Comparison of ENCODE assay signal across 7 mouse cellular contexts in genomic region chr7:27486770-27487697, GRCm38 (mm10). TPM values are rescaled to one million over a fixed set of nuclear protein-coding genes. Genes with fewer than 3 reads are reported as not detected.
DNase-seq lines count a peak whose midpoint lies in the region; ATAC-seq lines count a peak whose summit lies in the region.

Gene Sertad1 (plus strand): TSS chr7:27486910.

- H3K9me3 ChIP-seq in embryonic facial prominence, embryonic 10.5 days = no peaks in the 10 kb centered on the region
- H3K9me3 ChIP-seq in limb, embryonic 10.5 days (replicated peaks) = no peaks in the 10 kb centered on the region
- H3K9me3 ChIP-seq in midbrain, embryonic 13.5 days = no peaks in the 10 kb centered on the region

- H3K4me3 ChIP-seq in embryonic facial prominence, embryonic 10.5 days = peak within 1 kb of the TSS; percentile 85
- H3K4me3 ChIP-seq in limb, embryonic 10.5 days = peak within 1 kb of the TSS; percentile 82
- peak within 1 kb of the TSS; percentile 69 for H3K4me3 ChIP-seq in midbrain, embryonic 13.5 days (replicated peaks)

- peaks cover 7% of the 10 kb centered on the region for H3K27me3 ChIP-seq in embryonic facial prominence, embryonic 10.5 days (replicated peaks; ENCODE audit: low read depth, poor library complexity, severe bottlenecking)
- no peaks in the 10 kb centered on the region for H3K27me3 ChIP-seq in limb, embryonic 10.5 days (ENCODE audit: low read depth, poor library complexity, severe bottlenecking)
- peaks cover 23% of the 10 kb centered on the region; the same call in 1 of the 2 replicates for H3K27me3 ChIP-seq in midbrain, embryonic 13.5 days

- H3K9ac ChIP-seq in midbrain, embryonic 13.5 days (replicated peaks) = peak within 1 kb of the TSS; percentile 76

- H3K36me3 ChIP-seq in embryonic facial prominence, embryonic 10.5 days (replicated peaks) = peaks cover 10% of the 10 kb centered on the region
- H3K36me3 ChIP-seq in limb, embryonic 10.5 days = peaks cover 9% of the 10 kb centered on the region
- H3K36me3 ChIP-seq in midbrain, embryonic 13.5 days = no peaks in the 10 kb centered on the region

- ATAC-seq in midbrain, embryonic 13.5 days = peak; percentile 98

- peak; percentile 100 for DNase-seq in adrenal gland, postnatal 10 days
- DNase-seq in embryonic facial prominence, embryonic 10.5 days (ENCODE audit: low spot score) = peak; percentile 100
- peak; percentile 83 for DNase-seq in gonadal fat pad, adult 2 months (ENCODE audit: low read depth)
- peak; percentile 100 for DNase-seq in kidney, adult 11 months
- DNase-seq in limb, embryonic 10.5 days (ENCODE audit: low spot score) = peak; percentile 99
- peak; percentile 100 for DNase-seq in spleen, adult 12 weeks (ENCODE audit: low spot score)

- H3K27ac ChIP-seq in embryonic facial prominence, embryonic 10.5 days (replicated peaks) = peak within 1 kb of the TSS; percentile 98
- H3K27ac ChIP-seq in limb, embryonic 10.5 days = peak within 1 kb of the TSS; percentile 98
- H3K27ac ChIP-seq in midbrain, embryonic 13.5 days = peak within 1 kb of the TSS; percentile 86

- peak within 1 kb of the TSS; percentile 59 for H3K4me2 ChIP-seq in midbrain, embryonic 13.5 days (replicated peaks)

- H3K4me1 ChIP-seq in embryonic facial prominence, embryonic 10.5 days = peaks cover 57% of the 10 kb centered on the region
- peaks cover 49% of the 10 kb centered on the region for H3K4me1 ChIP-seq in limb, embryonic 10.5 days
- H3K4me1 ChIP-seq in midbrain, embryonic 13.5 days (replicated peaks) = peaks cover 22% of the 10 kb centered on the region; the same call in 1 of the 2 replicates

- WGBS in embryonic facial prominence, embryonic 10.5 days = under 1% methylated on average over 80 of the region's 80 CpGs
- WGBS in limb, embryonic 10.5 days = under 1% methylated on average over 80 of the region's 80 CpGs
- WGBS in midbrain, embryonic 13.5 days = under 1% methylated on average over 80 of the region's 80 CpGs

RNA-seq across cellular contexts. Expression of gene Sertad1, which starts in this region (rescaled TPM):
- total RNA-seq in adrenal gland, postnatal 10 days (2021) = 10 to 100 TPM; 19.0 to 27.9 TPM
- polyA plus RNA-seq in embryonic facial prominence, embryonic 10.5 days (2016; fragmentation: Nextera tagmentation; extraction: Ambion mirVana) = 24.0 and 25.1 TPM in 2 replicates
- 23.0 and 23.7 TPM in 2 replicates for polyA plus RNA-seq in gonadal fat pad, adult 2 months (2012; rRNA removed)
- polyA plus RNA-seq in limb, embryonic 10.5 days (2016; fragmentation: Nextera tagmentation; extraction: Ambion mirVana) = 25.0 and 29.8 TPM in 2 replicates
- polyA plus RNA-seq in midbrain, embryonic 13.5 days (2015; fragmentation: Nextera tagmentation; extraction: Ambion mirVana) = 8.2 and 8.5 TPM in 2 replicates

Comparison
In these comparisons a context has a peak if more than half of its experiments do, and no peak if none do; other contexts are left out.
1. Peak in every context shown above with its lines: DNase-seq, ATAC-seq, H3K4me3 ChIP-seq and H3K27ac ChIP-seq.